Mouse (Mus musculus) heart, embryonic 15.5 days (tissue): ENCODE data around the gene Phldb2. TPM values are rescaled to one million over a fixed set of nuclear protein-coding genes. Genes with fewer than 3 reads are reported as not detected.

Experiments
- ATAC-seq: fragments of 200-750 bp; cut with Nextera tagmentation; replicated peaks from 2 replicates; pipeline ENCODE4 v1.8.0; 2017; ENCODE audit warnings: low read depth, moderate TSS enrichment; ENCODE audit not compliant: insufficient number of reproducible peaks, insufficient read depth, low FRiP score
- H3K27ac ChIP-seq: fragments of 300-500 bp; sonication (generic); 2 replicates; pipeline ENCODE4 v1.5.1; 2015; ENCODE audit warnings: mild to moderate bottlenecking, inconsistent platforms
- H3K27me3 ChIP-seq: fragments of 300-500 bp; sonication (generic); 2 replicates; pipeline ENCODE4 v1.6.1; 2015; ENCODE audit warnings: inconsistent platforms
- H3K36me3 ChIP-seq: fragments of 300-500 bp; sonication (generic); 2 replicates; pipeline ENCODE4 v1.6.1; 2015; ENCODE audit warnings: mild to moderate bottlenecking, inconsistent platforms
- H3K4me1 ChIP-seq: fragments of 300-500 bp; sonication (generic); replicated peaks from 2 replicates; pipeline ENCODE4 v1.6.1; 2015; ENCODE audit warnings: inconsistent platforms
- H3K4me2 ChIP-seq: fragments of 300-500 bp; sonication (generic); 2 replicates; pipeline ENCODE4 v1.6.1; 2015; ENCODE audit warnings: inconsistent platforms, mild to moderate bottlenecking, moderate library complexity
- H3K4me3 ChIP-seq: fragments of 300-500 bp; sonication (generic); 2 replicates; pipeline ENCODE4 v1.5.1; 2015; ENCODE audit warnings: mild to moderate bottlenecking, inconsistent platforms
- H3K9ac ChIP-seq: fragments of 300-500 bp; sonication (generic); 2 replicates; pipeline ENCODE4 v1.6.1; 2015; ENCODE audit warnings: mild to moderate bottlenecking, inconsistent platforms
- H3K9me3 ChIP-seq: fragments of 300-500 bp; sonication (generic); replicated peaks from 2 replicates; pipeline ENCODE4 v1.6.1; 2016; ENCODE audit warnings: inconsistent platforms
- WGBS: fragments of 180-500 bp; shearing (Covaris S2); methylation state at CpG from one replicate; pipeline ENCODE4 v1.1.7; 2015; ENCODE audit warnings: mixed read lengths; 5-methylcytosine and 5-hydroxymethylcytosine counted together
- polyA plus RNA-seq: library from polyadenylated mRNA; unstranded; fragments of >200 nt; fragmentation: Nextera tagmentation; extraction: Ambion mirVana; gene quantifications from 2 replicates; pipeline ENCODE4 v1.2.1, GENCODE M21; 2015

The Phldb2 gene
- polyA plus RNA-seq, 1 experiment from 2014 or later = 39.8 TPM

DNA sequence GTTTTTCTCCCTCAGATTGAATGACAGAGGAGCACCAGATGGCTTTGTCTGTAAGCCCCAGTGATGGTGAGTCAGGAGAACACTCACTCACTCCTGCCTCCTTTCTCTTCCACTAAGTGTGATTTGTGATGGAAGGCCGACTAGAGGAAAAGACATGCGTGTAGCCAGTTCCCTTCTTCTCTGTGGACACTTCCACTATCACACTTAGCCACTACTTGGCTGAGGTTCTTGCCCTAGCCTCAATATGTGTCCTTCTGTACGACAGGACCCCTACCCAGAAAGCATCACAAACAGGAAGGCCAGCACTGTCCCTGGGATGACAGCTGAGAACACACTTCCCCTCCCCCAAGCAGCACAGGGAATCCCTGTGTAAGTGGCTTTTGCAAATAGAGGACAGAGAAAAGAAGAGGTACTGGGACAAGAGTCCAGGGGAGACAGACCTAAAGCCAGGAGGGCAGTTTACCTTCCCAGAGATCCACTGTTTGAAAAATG is 230.9 kb downstream of the Phldb2 start:
- H3K36me3 ChIP-seq = no peaks in the 10 kb centered on the region
- no peak for ATAC-seq
- H3K9me3 ChIP-seq = no peaks in the 10 kb centered on the region
- no peak overlapping the region for H3K4me2 ChIP-seq
- H3K27me3 ChIP-seq = peaks cover 8% of the 10 kb centered on the region; the same call in 1 of the 2 replicates
- 69% methylated on average over 3 of the region's 3 CpGs for WGBS
- peaks cover 14% of the 10 kb centered on the region for H3K4me1 ChIP-seq
- H3K4me3 ChIP-seq = no peak overlapping the region
- no peak overlapping the region for H3K9ac ChIP-seq
- H3K27ac ChIP-seq = no peak overlapping the region

DNA sequence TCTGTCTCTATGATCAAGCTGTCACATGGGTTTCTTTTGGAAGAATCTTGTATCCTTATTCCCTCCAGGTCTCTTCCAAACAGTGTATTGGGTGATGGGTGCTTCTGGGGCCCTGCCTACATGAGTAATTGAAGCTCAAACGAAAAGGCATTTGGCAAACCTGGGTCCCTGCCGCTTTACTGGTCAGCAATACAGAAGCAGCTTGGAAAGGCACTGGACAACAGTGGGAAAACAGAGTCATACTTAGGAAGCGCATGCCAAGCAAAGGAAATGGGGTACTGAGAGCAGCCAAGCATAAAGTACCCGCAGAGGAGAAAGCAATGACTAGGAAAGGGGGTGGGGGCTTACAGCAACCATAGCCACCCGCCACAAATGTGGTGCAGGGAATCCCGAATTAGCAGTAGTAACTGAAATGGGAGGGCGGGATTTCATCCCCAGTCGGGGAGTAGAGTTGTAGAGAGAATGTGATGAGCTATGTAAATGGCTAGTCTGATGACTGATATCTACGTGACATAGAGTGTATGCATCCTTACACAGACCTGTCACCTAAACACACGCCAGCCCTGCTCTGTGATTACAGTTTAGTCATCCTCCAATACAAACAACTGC is 233.3 kb downstream of the Phldb2 start:
- no peak overlapping the region for H3K4me3 ChIP-seq
- no peaks in the 10 kb centered on the region for H3K9me3 ChIP-seq
- WGBS = 83% methylated on average over 10 of the region's 10 CpGs
- peaks cover 8% of the 10 kb centered on the region; the same call in 1 of the 2 replicates for H3K27me3 ChIP-seq
- ATAC-seq = no peak; the same call in 1 of the 2 replicates
- H3K27ac ChIP-seq = no peak overlapping the region
- no peaks in the 10 kb centered on the region for H3K36me3 ChIP-seq
- no peak overlapping the region for H3K4me2 ChIP-seq
- H3K4me1 ChIP-seq = peaks cover 14% of the 10 kb centered on the region
- H3K9ac ChIP-seq = no peak overlapping the region

DNA sequence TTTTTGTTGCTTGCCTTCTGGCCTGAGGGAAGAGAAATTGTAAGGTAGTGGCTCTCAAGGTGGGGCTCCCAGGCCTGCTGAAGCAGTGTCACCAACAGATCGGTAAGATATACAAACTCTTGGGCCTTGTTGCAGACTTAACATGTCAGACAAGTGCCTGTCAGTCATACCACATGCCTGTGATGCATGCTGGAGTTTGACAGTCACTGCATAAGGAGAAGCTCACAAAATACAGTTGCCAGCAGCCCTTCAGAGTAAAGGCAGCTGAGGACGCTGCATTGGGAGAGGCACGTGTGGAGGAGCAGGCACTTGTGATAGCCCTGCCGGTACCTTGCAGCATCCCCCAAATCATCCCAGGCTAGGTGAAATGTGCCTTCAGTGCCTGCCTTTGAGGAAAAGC is 235.1 kb downstream of the Phldb2 start:
- H3K27ac ChIP-seq = no peak overlapping the region
- 73% methylated on average over 4 of the region's 4 CpGs for WGBS
- H3K4me2 ChIP-seq = no peak overlapping the region

DNA sequence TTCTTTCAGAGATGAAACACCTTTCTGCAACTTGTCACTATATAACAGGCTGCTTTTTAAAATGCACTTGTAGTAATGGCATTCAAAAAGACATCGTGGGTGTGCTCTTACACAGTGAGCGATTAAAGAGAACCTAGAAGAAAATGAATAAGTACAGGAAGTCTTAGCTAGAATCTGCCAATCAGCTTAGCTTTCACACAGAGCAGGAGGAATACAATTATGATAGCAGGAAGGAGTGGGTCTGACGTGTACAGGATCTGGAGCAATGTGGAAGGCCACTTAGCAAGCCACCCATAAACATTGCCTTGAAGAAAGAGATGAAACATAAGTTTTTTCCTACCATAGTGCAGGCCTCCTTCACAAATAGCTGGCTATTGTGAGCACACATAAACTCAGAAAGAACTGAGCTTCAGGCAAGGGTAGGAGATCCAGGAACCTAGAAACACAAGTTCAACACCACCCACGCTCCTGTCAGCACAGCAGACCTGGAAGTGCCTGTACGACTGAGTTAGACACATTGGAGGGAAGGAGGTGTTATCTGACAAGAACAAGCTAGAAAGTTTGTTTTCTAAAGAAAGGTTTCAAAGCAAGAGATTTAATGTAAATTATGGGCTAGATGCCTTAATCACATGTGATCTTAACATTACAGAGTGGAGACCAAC is 238.8 kb downstream of the Phldb2 start:
- Histone ChIP-seq H3K4me2 (no peak overlapping the region), H3K4me1 (no peaks in the 10 kb centered on the region), H3K36me3 (no peaks in the 10 kb centered on the region), H3K27me3 (no peaks in the 10 kb centered on the region), H3K4me3 (no peak overlapping the region), H3K9me3 (no peaks in the 10 kb centered on the region), H3K27ac (no peak overlapping the region), H3K9ac (no peak overlapping the region)
- ATAC-seq = no peak
- 70% methylated on average over 5 of the region's 5 CpGs for WGBS

More for the DNA sequence above, 235.1 kb downstream of the Phldb2 start:
- H3K4me3 ChIP-seq = no peak overlapping the region
- no peaks in the 10 kb centered on the region for H3K4me1 ChIP-seq
- H3K9ac ChIP-seq = no peak overlapping the region
- H3K9me3 ChIP-seq = no peaks in the 10 kb centered on the region
- no peak for ATAC-seq
- peaks cover 3% of the 10 kb centered on the region; the same call in 1 of the 2 replicates for H3K27me3 ChIP-seq
- H3K36me3 ChIP-seq = no peaks in the 10 kb centered on the region

DNA sequence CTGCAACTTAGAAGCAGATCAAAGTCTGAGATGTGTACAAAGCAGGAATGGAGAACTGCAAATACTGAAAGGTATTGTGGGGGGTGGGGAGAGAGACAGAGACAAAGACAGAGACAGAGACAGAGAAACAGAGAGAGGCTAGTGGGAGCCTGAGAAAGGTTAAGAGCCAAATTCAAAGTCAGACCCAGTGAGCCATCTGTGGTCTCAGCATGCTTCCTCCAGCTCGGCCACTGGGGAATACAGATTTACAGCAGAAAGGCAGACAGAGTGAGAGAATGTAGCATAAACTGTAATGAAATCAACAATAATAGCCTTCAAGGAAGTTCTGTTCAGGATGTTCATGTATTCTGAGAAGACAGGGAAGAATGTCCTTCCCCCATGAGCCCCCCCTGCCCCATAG is 239.5 kb downstream of the Phldb2 start:
- Histone ChIP-seq H3K4me2 (no peak overlapping the region), H3K27me3 (no peaks in the 10 kb centered on the region), H3K9ac (no peak overlapping the region), H3K9me3 (no peaks in the 10 kb centered on the region), H3K4me3 (no peak overlapping the region), H3K4me1 (no peaks in the 10 kb centered on the region), H3K27ac (no peak overlapping the region), H3K36me3 (no peaks in the 10 kb centered on the region)
- WGBS = 68% methylated on average over 1 of the region's 1 CpGs
- no peak for ATAC-seq

DNA sequence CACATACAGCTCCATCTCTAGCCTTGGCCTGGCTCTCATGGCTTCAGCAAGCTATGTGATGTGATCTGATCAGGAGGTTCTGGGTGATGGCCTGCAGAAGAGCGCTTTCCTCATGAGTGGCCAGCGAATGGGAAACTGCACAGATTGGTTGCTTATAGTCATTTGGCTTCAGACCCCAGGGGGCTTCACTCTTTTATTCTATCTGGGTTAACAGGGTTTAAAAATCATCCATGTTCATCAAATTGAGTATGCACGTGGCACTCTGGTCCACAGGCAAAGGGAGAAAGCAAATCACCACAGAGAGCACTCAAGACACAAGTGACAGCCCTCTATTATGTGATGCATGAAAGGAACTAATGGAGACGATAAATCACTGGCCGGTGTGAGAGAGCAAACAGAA is 240.1 kb downstream of the Phldb2 start:
- no peak overlapping the region for H3K27ac ChIP-seq
- H3K9me3 ChIP-seq = no peaks in the 10 kb centered on the region
- H3K4me1 ChIP-seq = no peaks in the 10 kb centered on the region
- ATAC-seq = no peak
- H3K36me3 ChIP-seq = no peaks in the 10 kb centered on the region
- H3K4me3 ChIP-seq = no peak overlapping the region
- H3K4me2 ChIP-seq = no peak overlapping the region
- WGBS = 86% methylated on average over 5 of the region's 5 CpGs
- H3K27me3 ChIP-seq = no peaks in the 10 kb centered on the region
- H3K9ac ChIP-seq = no peak overlapping the region

DNA sequence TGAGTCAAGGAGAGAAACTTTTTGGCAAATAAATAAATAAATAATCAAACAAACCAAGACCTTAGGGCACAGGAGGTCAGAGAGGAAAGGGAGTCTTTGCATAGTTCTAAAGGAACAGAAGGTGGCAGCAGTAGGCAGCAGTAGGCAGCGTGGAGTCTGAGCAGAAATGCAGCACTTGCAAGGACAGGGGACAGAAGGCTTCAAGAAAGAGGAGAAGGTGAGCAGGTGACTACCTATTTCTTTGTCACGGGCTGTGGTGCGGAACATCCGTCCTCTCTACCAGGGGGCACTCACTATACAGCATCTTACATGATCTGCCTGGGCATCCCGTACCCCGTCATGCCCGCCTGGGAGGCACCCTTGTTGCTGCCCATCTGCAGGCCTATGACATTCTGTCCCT is 242.1 kb downstream of the Phldb2 start:
- no peaks in the 10 kb centered on the region for H3K9me3 ChIP-seq
- no peaks in the 10 kb centered on the region for H3K4me1 ChIP-seq
- H3K4me2 ChIP-seq = no peak overlapping the region
- H3K4me3 ChIP-seq = no peak overlapping the region
- no peak overlapping the region for H3K9ac ChIP-seq
- 69% methylated on average over 7 of the region's 7 CpGs for WGBS
- no peak for ATAC-seq
- H3K27ac ChIP-seq = no peak overlapping the region
- H3K27me3 ChIP-seq = no peaks in the 10 kb centered on the region
- no peaks in the 10 kb centered on the region for H3K36me3 ChIP-seq

DNA sequence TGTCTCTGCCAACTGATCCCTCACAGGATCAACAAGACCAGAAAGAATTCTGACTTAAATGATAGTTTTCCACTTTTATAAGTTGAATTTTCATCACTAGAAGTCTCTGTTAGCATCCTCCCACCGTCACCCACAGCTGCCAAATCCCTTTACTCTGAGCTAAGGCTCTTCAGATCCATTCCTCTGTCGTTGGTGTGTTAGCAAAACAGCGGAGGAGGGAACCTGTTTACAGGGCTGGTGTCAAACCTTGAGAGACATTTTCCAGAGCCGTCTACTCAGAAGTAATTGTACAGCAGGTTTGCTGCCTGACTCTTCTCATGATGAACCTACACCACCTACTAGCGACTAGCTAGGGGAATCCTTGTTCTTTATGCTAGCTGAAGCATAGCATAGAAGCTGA is 254.1 kb downstream of the Phldb2 start:
- Histone ChIP-seq H3K9ac (no peak overlapping the region), H3K4me3 (no peak overlapping the region), H3K4me2 (no peak overlapping the region), H3K27ac (no peak overlapping the region), H3K9me3 (no peaks in the 10 kb centered on the region), H3K4me1 (no peaks in the 10 kb centered on the region), H3K36me3 (no peaks in the 10 kb centered on the region), H3K27me3 (no peaks in the 10 kb centered on the region)
- no peak for ATAC-seq
- 45% methylated on average over 5 of the region's 5 CpGs for WGBS

DNA sequence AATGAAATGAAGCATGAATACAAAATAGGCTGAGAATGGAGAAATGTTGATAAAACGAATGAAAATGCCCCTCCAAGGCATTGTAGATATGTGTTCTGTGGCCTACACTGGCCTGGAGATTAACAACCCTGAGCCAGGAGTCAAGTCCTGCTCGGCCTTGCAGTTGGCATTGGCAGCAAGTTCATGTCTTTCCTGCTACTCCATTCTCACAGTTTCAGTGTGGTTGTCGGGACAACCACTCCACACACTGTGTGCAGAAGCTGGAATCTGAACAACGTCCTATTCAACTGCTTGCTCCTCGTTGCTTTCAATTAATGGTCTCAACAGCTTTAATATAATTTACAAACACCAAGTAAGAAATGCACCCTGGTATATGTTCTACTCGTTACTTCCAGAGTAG is 255.4 kb downstream of the Phldb2 start:
- H3K4me1 ChIP-seq = no peaks in the 10 kb centered on the region
- no peak for ATAC-seq
- H3K4me3 ChIP-seq = no peak overlapping the region
- no peaks in the 10 kb centered on the region for H3K9me3 ChIP-seq
- 67% methylated on average over 6 of the region's 6 CpGs for WGBS
- no peaks in the 10 kb centered on the region for H3K27me3 ChIP-seq
- H3K4me2 ChIP-seq = no peak overlapping the region
- H3K36me3 ChIP-seq = no peaks in the 10 kb centered on the region
- H3K27ac ChIP-seq = no peak overlapping the region
- no peak overlapping the region for H3K9ac ChIP-seq

Other genes starting within 250 kb of the Phldb2 start
- gene Tagln3, start 229.0 kb downstream of the Phldb2 start, polyA plus RNA-seq = 1.8 and 8.2 TPM in 2 replicates
- 24.9 and 29.3 TPM in 2 replicates for gene Abhd10, start 210.6 kb downstream of the Phldb2 start, polyA plus RNA-seq
- gene Plcxd2, start 56.6 kb upstream of the Phldb2 start, polyA plus RNA-seq = 0.37 and 0.84 TPM in 2 replicates
- gene Cd96, start 166.7 kb upstream of the Phldb2 start, polyA plus RNA-seq = 0.09 and 1.3 TPM in 2 replicates
- 0.78 and 1.9 TPM in 2 replicates for gene Gm4737, start 201.5 kb upstream of the Phldb2 start, polyA plus RNA-seq